Mouse (Mus musculus) forebrain, postnatal 0 days (tissue): Measurements from ENCODE around the gene Acyp2. TPM values are rescaled to one million over a fixed set of nuclear protein-coding genes. Genes with fewer than 3 reads are reported as not detected.
A peak's percentile ranks its signal among the peaks of the same experiment; 100 is the strongest.

Experiments
- ATAC-seq: fragments of 200-750 bp; cut with Nextera tagmentation; 2 replicates; pipeline ENCODE4 v1.8.0; 2017; ENCODE audit warnings: mild to moderate bottlenecking, moderate library complexity
- DNase-seq: peaks from one replicate; pipeline ENCODE4 v3.0.0-alpha.2; 2015
- H3K27ac ChIP-seq: fragments of 300-500 bp; sonication (generic); 2 replicates; pipeline ENCODE4 v1.5.1; 2014; ENCODE audit warnings: low read depth, mild to moderate bottlenecking, antibody characterized with exemption, low read length, moderate library complexity, mixed read lengths
- H3K27me3 ChIP-seq: fragments of 300-500 bp; sonication (generic); 2 replicates; pipeline ENCODE4 v1.6.1; 2014; ENCODE audit warnings: mild to moderate bottlenecking, low read length, mixed read lengths; ENCODE audit not compliant: insufficient read depth
- H3K36me3 ChIP-seq: fragments of 300-500 bp; sonication (generic); 2 replicates; pipeline ENCODE4 v1.6.1; 2014; ENCODE audit warnings: mild to moderate bottlenecking, moderate library complexity; ENCODE audit not compliant: insufficient read depth
- H3K4me1 ChIP-seq: fragments of 300-500 bp; sonication (generic); 2 replicates; pipeline ENCODE4 v1.6.1; 2014; ENCODE audit warnings: antibody characterized with exemption; ENCODE audit not compliant: insufficient read depth
- H3K4me2 ChIP-seq: fragments of 300-500 bp; sonication (generic); 2 replicates; pipeline ENCODE4 v1.6.1; 2014; ENCODE audit warnings: low read depth, mild to moderate bottlenecking, moderate library complexity
- H3K4me3 ChIP-seq: fragments of 300-500 bp; sonication (generic); 2 replicates; pipeline ENCODE4 v1.5.1; 2014; ENCODE audit warnings: low read depth, low read length, mixed read lengths
- H3K9ac ChIP-seq: fragments of 300-500 bp; sonication (generic); 2 replicates; pipeline ENCODE4 v1.6.1; 2014; ENCODE audit warnings: mild to moderate bottlenecking
- H3K9me3 ChIP-seq: fragments of 300-500 bp; sonication (generic); 2 replicates; pipeline ENCODE4 v1.6.1; 2016; ENCODE audit warnings: low read length
- CTCF ChIP-seq: sonication (generic); IDR thresholded peaks from 2 replicates; pipeline ENCODE4 v1.5.1; 2016; ENCODE audit warnings: antibody characterized with exemption, control low read depth, low read depth
- WGBS: fragments of 180-500 bp; shearing (Covaris S2); extraction: QIAGEN DNeasy Blood & Tissue Kit; methylation state at CpG from one replicate; pipeline ENCODE4 v1.1.7; 2014; 5-methylcytosine and 5-hydroxymethylcytosine counted together
- polyA plus RNA-seq: library from polyadenylated mRNA; unstranded; fragments of >200 nt; fragmentation: Nextera tagmentation; extraction: Ambion mirVana; gene quantifications from 2 replicates; pipeline ENCODE4 v1.2.1, GENCODE M21; 2015
- total RNA-seq: library from RNA; depleted of rRNA; stranded (reverse); fragments of >200 nt; gene quantifications from 2 replicates; pipeline ENCODE4 v1.2.3, GENCODE M21; 2014

Acyp2 gene
- total and polyA plus RNA-seq, 2 experiments from 2014 or later, result 14.0 to 28.4 TPM

DNA sequence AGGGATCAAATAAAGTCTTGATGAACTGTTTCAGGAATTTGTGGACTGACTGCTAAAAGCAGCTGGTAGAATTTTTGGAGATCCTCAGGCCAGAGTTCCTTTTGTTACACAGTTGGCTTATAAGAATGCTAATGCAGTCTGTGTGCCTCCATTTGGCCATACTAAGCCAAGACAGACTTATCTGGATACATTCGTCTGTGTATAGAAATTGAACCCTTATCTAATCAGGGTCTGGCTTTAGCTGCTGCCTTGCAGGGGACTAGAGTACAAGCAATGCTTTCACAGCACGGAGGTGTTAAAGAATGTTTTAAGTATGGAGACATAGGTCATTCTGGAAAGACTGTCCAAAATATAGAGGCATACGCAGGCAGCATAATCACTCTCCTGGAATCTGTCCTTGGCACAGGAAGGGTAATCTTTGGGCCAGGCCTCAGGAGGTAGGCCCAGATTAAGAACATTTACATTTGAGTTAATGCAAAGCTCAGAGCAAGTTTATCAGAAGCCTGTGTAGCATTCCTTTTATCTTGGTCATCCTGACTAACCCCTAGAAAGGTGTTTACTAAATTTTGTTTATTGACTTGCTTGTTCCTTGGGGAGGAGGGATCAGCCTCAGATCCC, 150.5 kb downstream of the Acyp2 start:
- no peak overlapping the region for H3K9ac ChIP-seq
- no peak overlapping the region for H3K4me2 ChIP-seq
- H3K9me3 ChIP-seq, result no peaks in the 10 kb centered on the region
- no peak for TF ChIP-seq CTCF
- H3K4me1 ChIP-seq, result no peaks in the 10 kb centered on the region
- no peaks in the 10 kb centered on the region for H3K36me3 ChIP-seq
- 70% methylated on average over 3 of the region's 3 CpGs for WGBS
- DNase-seq (no peak), ATAC-seq (no peak)
- no peak overlapping the region for H3K4me3 ChIP-seq
- H3K27ac ChIP-seq, result no peak overlapping the region
- H3K27me3 ChIP-seq, result no peaks in the 10 kb centered on the region

- Histone ChIP-seq H3K4me3 (no peak overlapping the region), H3K9me3 (no peaks in the 10 kb centered on the region), H3K27me3 (no peaks in the 10 kb centered on the region), H3K9ac (no peak overlapping the region), H3K27ac (no peak overlapping the region), H3K36me3 (no peaks in the 10 kb centered on the region), H3K4me1 (no peaks in the 10 kb centered on the region), H3K4me2 (no peak overlapping the region)
- WGBS, result 49% methylated on average over 2 of the region's 2 CpGs
- ATAC-seq, result no peak
- DNase-seq, result no peak
- TF ChIP-seq CTCF, result no peak
Measured at GRCm38 (mm10) chr11:30497151-30497550, 152.2 kb downstream of the Acyp2 start.

GRCm38 (mm10) chr11:30491515-30492260, 157.7 kb downstream of the Acyp2 start:
- H3K36me3 ChIP-seq, result no peaks in the 10 kb centered on the region
- H3K4me1 ChIP-seq, result no peaks in the 10 kb centered on the region
- H3K9ac ChIP-seq, result no peak overlapping the region
- H3K27me3 ChIP-seq, result no peaks in the 10 kb centered on the region
- H3K9me3 ChIP-seq, result no peaks in the 10 kb centered on the region
- no peak overlapping the region for H3K4me3 ChIP-seq
- no peak overlapping the region for H3K27ac ChIP-seq
- no peak for TF ChIP-seq CTCF
- DNase-seq, result no peak
- no peak for ATAC-seq
- H3K4me2 ChIP-seq, result no peak overlapping the region

DNA sequence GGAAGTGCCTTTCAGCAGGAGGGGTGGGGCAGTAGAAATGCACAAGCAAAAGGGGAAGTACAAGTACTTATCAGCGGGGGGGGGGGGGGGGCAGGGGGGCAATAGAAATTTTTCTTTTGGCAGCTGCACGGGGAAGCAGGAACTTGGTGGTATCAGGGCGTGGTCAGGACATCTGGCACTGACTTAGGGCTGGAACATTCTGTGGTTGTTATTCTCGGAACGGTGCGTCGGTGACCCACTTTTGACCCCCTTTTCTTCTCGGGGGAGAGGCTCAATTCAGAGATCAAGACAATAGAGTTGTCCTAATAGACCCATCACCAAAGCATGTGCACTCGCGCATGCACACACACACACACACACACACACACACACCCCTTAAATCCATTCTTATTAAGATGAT, 161.2 kb downstream of the Acyp2 start:
- Histone ChIP-seq H3K4me1 (no peaks in the 10 kb centered on the region), H3K36me3 (no peaks in the 10 kb centered on the region), H3K9me3 (no peaks in the 10 kb centered on the region), H3K4me2 (no peak overlapping the region), H3K9ac (no peak overlapping the region), H3K27ac (no peak overlapping the region), H3K4me3 (no peak overlapping the region), H3K27me3 (no peaks in the 10 kb centered on the region)
- ATAC-seq (no peak), DNase-seq (no peak)
- 81% methylated on average over 10 of the region's 10 CpGs for WGBS
- no peak for TF ChIP-seq CTCF

GRCm38 (mm10) chr11:30483286-30483685, 166.1 kb downstream of the Acyp2 start:
- H3K27me3 ChIP-seq, result no peaks in the 10 kb centered on the region

GRCm38 (mm10) chr11:30471751-30472593, 177.4 kb downstream of the Acyp2 start, which contains the start of gene 4930505A04Rik:
TSS of gene 4930505A04Rik (minus strand) at chr11:30471827.
- H3K27me3 ChIP-seq, result no peaks in the 10 kb centered on the region
- H3K4me1 ChIP-seq, result peaks cover 12% of the 10 kb centered on the region; the same call in 1 of the 2 replicates
- H3K36me3 ChIP-seq, result no peaks in the 10 kb centered on the region
- peak within 1 kb of the TSS; percentile 67 for H3K4me2 ChIP-seq
- no peak for TF ChIP-seq CTCF
- no peaks in the 10 kb centered on the region for H3K9me3 ChIP-seq
- peak within 1 kb of the TSS; percentile 58 for H3K9ac ChIP-seq
- ATAC-seq, result peak; percentile 98
- H3K27ac ChIP-seq, result peak within 1 kb of the TSS; percentile 90
- peak; percentile 97 for DNase-seq
- H3K4me3 ChIP-seq, result peak within 1 kb of the TSS; percentile 46
- WGBS, result 5% methylated on average over 17 of the region's 17 CpGs

More at GRCm38 (mm10) chr11:30483286-30483685, 166.1 kb downstream of the Acyp2 start:
- Histone ChIP-seq H3K4me2 (no peak overlapping the region), H3K36me3 (no peaks in the 10 kb centered on the region), H3K4me3 (no peak overlapping the region), H3K4me1 (no peaks in the 10 kb centered on the region), H3K27ac (no peak overlapping the region), H3K9ac (no peak overlapping the region), H3K9me3 (no peaks in the 10 kb centered on the region)
- no peak for TF ChIP-seq CTCF
- DNase-seq, result no peak
- ATAC-seq, result no peak
- WGBS, result 91% methylated on average over 4 of the region's 4 CpGs
